Mouse (Mus musculus): ENCODE measurements around the gene Klk1b3. TPM values are rescaled to one million over a fixed set of nuclear protein-coding genes. Genes with fewer than 3 reads are reported as not detected.
"Not testable (repeated sequence)": the region's sequence is repeated elsewhere in the genome, so short reads cannot be mapped to it uniquely, and the experiment has no call there.

Gene Klk1b3
- total RNA-seq (2014; rRNA removed; ENCODE audit: low replicate concordance) = not detected in 2 replicates
- not detected in 2 replicates for polyA plus RNA-seq (2015; fragmentation: Nextera tagmentation; extraction: Ambion mirVana)

DNA sequence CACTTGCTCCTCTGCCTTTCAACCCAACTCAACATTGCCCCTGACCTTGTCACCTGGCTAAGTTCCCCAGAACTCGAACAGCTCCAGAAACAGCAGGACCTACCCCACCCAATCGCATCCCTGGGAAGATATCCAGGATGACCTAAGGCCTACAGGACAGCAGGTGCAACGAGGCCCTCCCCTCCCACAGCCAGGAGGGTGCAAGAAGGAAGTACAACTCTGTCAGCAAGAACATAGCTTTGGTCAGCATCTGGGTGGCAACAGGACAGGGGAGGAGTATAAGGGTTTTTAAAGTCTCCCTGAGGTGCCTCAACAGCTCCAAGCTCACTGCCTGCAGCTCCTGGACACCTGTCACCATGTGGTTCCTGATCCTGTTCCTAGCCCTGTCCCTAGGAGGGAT lies at the start of gene Klk1b3:
Gene Klk1b3, plus strand, starts transcription at position 301 of the 400 bp plus-strand sequence.
- Histone ChIP-seq H3K36me3 (replicated peaks; ENCODE audit: control insufficient read depth, insufficient read depth, low read length) (no peaks in the 10 kb centered on the region), H3K27ac (ENCODE audit: low read depth) (no peak within 1 kb of the TSS), H3K4me2 (ENCODE audit: low read depth, low read length) (no peak within 1 kb of the TSS), H3K9ac (replicated peaks; ENCODE audit: low read depth, low read length) (no peak within 1 kb of the TSS), H3K27me3 (ENCODE audit: control insufficient read depth, insufficient read depth, low read length) (no peaks in the 10 kb centered on the region), H3K4me3 (ENCODE audit: low read depth, low read length) (no peak within 1 kb of the TSS), H3K4me1 (ENCODE audit: control insufficient read depth, insufficient read depth) (no peaks in the 10 kb centered on the region), H3K9me3 (replicated peaks; ENCODE audit: control insufficient read depth, low read length) (no peaks in the 10 kb centered on the region)
- ATAC-seq (ENCODE audit: insufficient read depth, low read depth) (no peak), DNase-seq (ENCODE audit: low spot score) (no peak)
- no peak for TF ChIP-seq EP300 (IDR thresholded peaks at IDR 0.05; ENCODE audit: low read depth)
- TF ChIP-seq CTCF (IDR thresholded peaks at IDR 0.05; ENCODE audit: low read depth) = no peak
- WGBS = 41% methylated on average over 3 of the region's 3 CpGs

DNA sequence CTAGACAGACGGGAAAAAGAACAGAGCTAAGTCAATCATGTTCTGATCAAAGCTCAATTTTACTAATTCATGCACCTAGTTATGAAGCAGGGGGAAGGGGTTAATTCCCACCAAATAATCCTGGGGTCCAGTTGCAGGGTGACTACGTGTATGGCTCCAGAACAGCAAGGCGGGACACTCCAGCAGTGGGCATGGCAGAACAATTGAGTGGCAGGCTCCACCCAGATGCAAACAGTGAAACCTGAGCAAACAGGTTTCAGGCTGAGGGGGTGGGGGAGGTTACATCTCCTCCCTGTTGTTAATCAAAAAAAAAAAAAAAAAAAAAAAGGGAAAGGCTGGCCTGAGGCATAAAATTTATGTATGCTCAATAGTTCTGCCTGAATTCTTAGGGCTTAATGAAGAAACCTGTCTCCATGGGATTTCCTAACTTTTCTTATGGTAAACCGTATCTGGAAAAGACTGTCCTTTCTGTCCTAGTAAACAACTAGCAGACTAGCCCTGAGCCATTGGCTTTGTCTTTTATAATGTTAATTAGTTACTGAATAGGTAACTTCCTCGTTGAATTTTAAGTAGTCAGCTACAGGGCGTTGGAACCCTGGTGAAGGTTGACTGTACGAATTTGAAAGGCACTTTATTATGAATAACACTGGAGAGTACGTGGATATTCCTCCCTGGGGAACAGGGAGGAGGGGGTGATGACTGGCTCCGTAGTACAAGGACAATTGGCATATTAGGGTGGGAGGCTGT lies 18.5 kb upstream of the Klk1b3 start:
- no peak overlapping the region for H3K27ac ChIP-seq (ENCODE audit: low read depth)
- ATAC-seq (ENCODE audit: insufficient read depth, low read depth) (no peak), DNase-seq (ENCODE audit: low spot score) (no peak)

DNA sequence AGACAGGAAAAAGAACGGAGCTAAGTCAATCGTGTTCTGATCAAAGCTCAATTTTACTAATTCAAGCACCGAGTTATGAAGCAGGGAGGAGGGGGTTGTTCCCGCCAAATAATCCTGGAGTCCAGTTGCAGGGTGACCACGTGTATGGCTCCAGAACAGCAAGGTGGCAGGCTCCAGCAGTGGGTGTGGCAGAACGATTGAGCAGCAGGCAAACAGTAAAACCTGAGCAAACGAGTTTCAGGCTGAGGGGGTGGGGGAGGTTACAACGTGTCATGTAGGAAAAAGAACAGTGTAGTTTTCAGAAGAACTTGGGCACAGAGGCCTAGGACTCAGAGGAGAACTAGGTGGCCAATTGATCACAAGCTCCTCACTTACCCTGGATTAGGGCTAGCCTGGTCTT lies 11.5 kb upstream of the Klk1b3 start:
- WGBS = 65% methylated on average over 8 of the region's 8 CpGs
- not testable (repeated sequence) for ATAC-seq (ENCODE audit: insufficient read depth, low read depth); H3K4me2 ChIP-seq (ENCODE audit: low read depth, low read length); H3K27me3 ChIP-seq (ENCODE audit: control insufficient read depth, insufficient read depth, low read length); H3K9ac ChIP-seq (replicated peaks; ENCODE audit: low read depth, low read length); DNase-seq (ENCODE audit: low spot score); H3K27ac ChIP-seq (ENCODE audit: low read depth); H3K9me3 ChIP-seq (replicated peaks; ENCODE audit: control insufficient read depth, low read length); H3K4me3 ChIP-seq (ENCODE audit: low read depth, low read length); H3K4me1 ChIP-seq (ENCODE audit: control insufficient read depth, insufficient read depth); H3K36me3 ChIP-seq (replicated peaks; ENCODE audit: control insufficient read depth, insufficient read depth, low read length)

More for the DNA sequence above, 18.5 kb upstream of the Klk1b3 start:
- Histone ChIP-seq H3K4me2 (ENCODE audit: low read depth, low read length) (no peak overlapping the region), H3K27me3 (ENCODE audit: control insufficient read depth, insufficient read depth, low read length) (no peaks in the 10 kb centered on the region), H3K9ac (replicated peaks; ENCODE audit: low read depth, low read length) (no peak overlapping the region), H3K4me3 (ENCODE audit: low read depth, low read length) (no peak overlapping the region), H3K4me1 (ENCODE audit: control insufficient read depth, insufficient read depth) (no peaks in the 10 kb centered on the region), H3K36me3 (replicated peaks; ENCODE audit: control insufficient read depth, insufficient read depth, low read length) (no peaks in the 10 kb centered on the region), H3K9me3 (replicated peaks; ENCODE audit: control insufficient read depth, low read length) (no peaks in the 10 kb centered on the region)
- 72% methylated on average over 9 of the region's 9 CpGs for WGBS
- TF ChIP-seq EP300 (IDR thresholded peaks at IDR 0.05; ENCODE audit: low read depth) (no peak), CTCF (IDR thresholded peaks at IDR 0.05; ENCODE audit: low read depth) (no peak)

DNA sequence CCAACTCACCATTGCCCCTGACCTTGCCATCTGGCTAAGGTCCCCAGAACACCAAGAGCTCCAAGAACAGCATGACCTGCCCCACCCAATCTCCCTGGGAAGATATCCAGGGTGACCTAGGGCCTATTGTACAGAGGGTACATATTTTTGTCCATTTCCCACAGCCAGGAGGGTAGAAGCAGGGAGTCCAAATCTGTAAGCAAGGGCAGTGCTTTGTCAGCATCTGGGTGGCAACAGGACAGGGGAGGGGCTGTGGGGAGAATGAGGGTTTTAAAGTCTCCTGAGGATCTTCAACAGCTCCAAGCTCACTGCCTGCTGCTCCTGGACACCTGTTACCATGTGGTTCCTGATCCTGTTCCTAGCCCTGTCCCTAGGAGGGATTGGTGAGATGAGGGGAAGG lies 10.1 kb upstream of the Klk1b3 start, which contains the start of gene Klk1b24:
Gene Klk1b24, plus strand, starts transcription at position 301 of the 400 bp plus-strand sequence.
- H3K4me3 ChIP-seq (ENCODE audit: low read depth, low read length); H3K27ac ChIP-seq (ENCODE audit: low read depth); H3K4me1 ChIP-seq (ENCODE audit: control insufficient read depth, insufficient read depth); ATAC-seq (ENCODE audit: insufficient read depth, low read depth); H3K9ac ChIP-seq (replicated peaks; ENCODE audit: low read depth, low read length); DNase-seq (ENCODE audit: low spot score); H3K9me3 ChIP-seq (replicated peaks; ENCODE audit: control insufficient read depth, low read length); H3K36me3 ChIP-seq (replicated peaks; ENCODE audit: control insufficient read depth, insufficient read depth, low read length); H3K27me3 ChIP-seq (ENCODE audit: control insufficient read depth, insufficient read depth, low read length); H3K4me2 ChIP-seq (ENCODE audit: low read depth, low read length): not testable (repeated sequence)

DNA sequence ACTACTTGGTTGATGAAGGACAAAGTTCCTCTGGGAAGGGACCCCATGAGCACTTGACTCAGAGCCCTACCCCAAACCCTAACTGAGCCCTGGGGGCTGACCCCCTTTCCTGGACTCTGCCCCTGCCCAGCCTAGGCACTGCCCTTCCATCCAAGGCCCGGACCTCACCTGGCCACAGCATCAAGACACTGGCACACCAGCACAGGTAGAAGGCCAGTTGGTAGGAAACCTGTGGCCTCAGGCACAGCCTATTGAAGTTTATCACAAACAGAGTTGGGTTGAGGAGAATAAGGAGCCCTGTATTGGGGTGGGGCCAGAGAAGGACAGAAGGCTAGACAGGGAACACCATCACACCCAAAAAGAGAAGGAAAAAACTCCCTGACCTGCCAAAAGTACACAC lies 4.5 kb upstream of the Klk1b3 start:
- not testable (repeated sequence) for H3K27me3 ChIP-seq (ENCODE audit: control insufficient read depth, insufficient read depth, low read length); H3K27ac ChIP-seq (ENCODE audit: low read depth); DNase-seq (ENCODE audit: low spot score); H3K4me3 ChIP-seq (ENCODE audit: low read depth, low read length); H3K4me1 ChIP-seq (ENCODE audit: control insufficient read depth, insufficient read depth); H3K9me3 ChIP-seq (replicated peaks; ENCODE audit: control insufficient read depth, low read length); H3K9ac ChIP-seq (replicated peaks; ENCODE audit: low read depth, low read length); H3K4me2 ChIP-seq (ENCODE audit: low read depth, low read length); H3K36me3 ChIP-seq (replicated peaks; ENCODE audit: control insufficient read depth, insufficient read depth, low read length); ATAC-seq (ENCODE audit: insufficient read depth, low read depth)
- 81% methylated on average over 1 of the region's 1 CpGs for WGBS

DNA sequence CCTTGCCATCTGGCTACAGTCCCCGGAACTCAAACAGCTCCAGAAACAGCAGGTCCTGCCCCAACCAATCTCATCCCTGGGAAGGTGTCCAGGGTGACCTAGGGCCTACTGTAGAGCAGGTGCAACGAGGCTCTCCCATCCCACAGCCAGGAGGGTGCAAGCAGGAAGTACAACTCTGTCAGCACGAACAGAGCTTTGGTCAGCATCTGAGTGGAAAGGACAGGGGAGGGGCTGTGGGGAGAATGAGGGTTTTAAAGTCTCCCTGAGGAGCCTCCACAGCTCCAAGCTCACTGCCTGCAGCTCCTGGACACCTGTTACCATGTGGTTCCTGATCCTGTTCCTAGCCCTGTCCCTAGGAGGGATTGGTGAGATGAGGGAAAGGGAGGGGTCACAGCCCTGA lies 9.1 kb downstream of the Klk1b3 start, which contains the start of gene Klk1b4:
Gene Klk1b4, plus strand, starts transcription at position 301 of the 400 bp plus-strand sequence.
- H3K4me1 ChIP-seq (ENCODE audit: control insufficient read depth, insufficient read depth); DNase-seq (ENCODE audit: low spot score); H3K9me3 ChIP-seq (replicated peaks; ENCODE audit: control insufficient read depth, low read length); H3K4me2 ChIP-seq (ENCODE audit: low read depth, low read length); H3K9ac ChIP-seq (replicated peaks; ENCODE audit: low read depth, low read length); H3K4me3 ChIP-seq (ENCODE audit: low read depth, low read length); ATAC-seq (ENCODE audit: insufficient read depth, low read depth); H3K36me3 ChIP-seq (replicated peaks; ENCODE audit: control insufficient read depth, insufficient read depth, low read length); H3K27me3 ChIP-seq (ENCODE audit: control insufficient read depth, insufficient read depth, low read length); H3K27ac ChIP-seq (ENCODE audit: low read depth): not testable (repeated sequence)
- 26% methylated on average over 3 of the region's 3 CpGs for WGBS

All from heart, postnatal 0 days (tissue).